Mouse (Mus musculus) cortical plate, adult 2 months (tissue): Measurements from ENCODE around the gene Cab39.

Experiments
- CTCF ChIP-seq: fragments of 200-500 bp; IDR thresholded peaks from 2 replicates; pipeline ENCODE4 v1.5.1; 2011; ENCODE audit warnings: mild to moderate bottlenecking, control low read depth, low read length; ENCODE audit not compliant: insufficient read depth; ENCODE audit errors: extremely low read depth
- POLR2A ChIP-seq: fragments of 200-500 bp; IDR thresholded peaks from 2 replicates; pipeline ENCODE4 v1.6.1; 2011; ENCODE audit warnings: mild to moderate bottlenecking, low read length, control low read depth; ENCODE audit not compliant: insufficient read depth; ENCODE audit errors: extremely low read depth

- TF ChIP-seq CTCF (no peak), POLR2A (no peak)
Measured at GRCm38 (mm10) chr1:85809256-85809655, 16.0 kb downstream of the Cab39 start.
